Mouse (Mus musculus): ENCODE data around the gene Tmem117. TPM values are rescaled to one million over a fixed set of nuclear protein-coding genes. Genes with fewer than 3 reads are reported as not detected.

Gene Tmem117
- polyA plus RNA-seq, 1 experiment = 9.1 TPM

DNA sequence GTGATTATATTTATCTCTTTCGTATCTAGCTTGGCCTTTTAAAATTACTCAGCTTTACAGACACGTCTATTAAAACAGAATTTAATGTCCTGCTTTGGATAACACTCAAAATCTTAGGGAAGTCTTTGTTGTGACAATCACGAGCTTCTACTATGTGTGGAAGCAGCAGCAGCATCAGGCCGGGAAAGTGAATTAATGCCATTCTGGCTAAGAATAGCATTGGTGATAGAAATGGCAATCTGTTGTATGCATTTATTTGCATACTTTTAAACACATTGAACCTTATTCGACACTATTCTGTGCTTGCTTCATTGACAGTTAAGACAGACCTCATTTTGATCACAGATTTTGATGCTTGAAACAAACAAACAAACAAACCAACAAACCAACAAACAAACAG is 239.3 kb downstream of the Tmem117 start:
- H3K4me3 ChIP-seq (replicated peaks; ENCODE audit: insufficient read depth, low read depth, low read length) = no peak overlapping the region
- H3K27me3 ChIP-seq (ENCODE audit: control insufficient read depth, insufficient read depth, low read length) = no peaks in the 10 kb centered on the region
- no peak overlapping the region for H3K27ac ChIP-seq (ENCODE audit: insufficient read depth, low read length)
- 89% methylated on average over 5 of the region's 5 CpGs for WGBS
- H3K4me1 ChIP-seq (ENCODE audit: control insufficient read depth, insufficient read depth, low read length) = no peaks in the 10 kb centered on the region
- DNase-seq = no peak
- TF ChIP-seq POLR2A (IDR thresholded peaks at IDR 0.05; ENCODE audit: borderline replicate concordance, insufficient read depth, low read length) (no peak), CTCF (IDR thresholded peaks at IDR 0.05; ENCODE audit: borderline replicate concordance, insufficient read depth, low read depth, low read length) (no peak)

DNA sequence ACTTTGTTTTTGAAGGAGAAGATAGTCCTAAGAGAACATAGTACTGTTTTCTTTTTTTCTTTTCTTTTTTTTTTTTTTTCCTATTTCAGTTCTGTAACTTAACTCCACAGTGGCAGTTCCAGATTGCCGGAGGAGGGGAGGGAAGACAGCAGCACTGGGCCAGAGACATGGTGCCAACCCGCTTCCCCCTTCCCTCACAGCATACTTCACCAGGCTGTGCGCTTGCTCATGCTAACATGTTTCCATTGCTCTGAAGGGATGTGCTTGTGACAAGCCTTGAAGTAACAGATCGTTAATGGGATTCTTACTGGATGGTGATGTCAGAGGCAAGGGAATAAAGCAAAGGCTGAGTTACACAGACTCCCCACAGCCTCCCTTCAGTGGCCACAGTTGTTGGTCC is 256.0 kb downstream of the Tmem117 start:
- Histone ChIP-seq H3K27me3 (ENCODE audit: control insufficient read depth, insufficient read depth, low read length) (no peaks in the 10 kb centered on the region), H3K4me1 (ENCODE audit: control insufficient read depth, insufficient read depth, low read length) (no peaks in the 10 kb centered on the region), H3K27ac (ENCODE audit: insufficient read depth, low read length) (no peak overlapping the region), H3K4me3 (replicated peaks; ENCODE audit: insufficient read depth, low read depth, low read length) (no peak overlapping the region)
- WGBS = 73% methylated on average over 4 of the region's 4 CpGs
- no peak for DNase-seq
- TF ChIP-seq POLR2A (IDR thresholded peaks at IDR 0.05; ENCODE audit: borderline replicate concordance, insufficient read depth, low read length) = no peak
- no peak for TF ChIP-seq CTCF (IDR thresholded peaks at IDR 0.05; ENCODE audit: borderline replicate concordance, insufficient read depth, low read depth, low read length)

DNA sequence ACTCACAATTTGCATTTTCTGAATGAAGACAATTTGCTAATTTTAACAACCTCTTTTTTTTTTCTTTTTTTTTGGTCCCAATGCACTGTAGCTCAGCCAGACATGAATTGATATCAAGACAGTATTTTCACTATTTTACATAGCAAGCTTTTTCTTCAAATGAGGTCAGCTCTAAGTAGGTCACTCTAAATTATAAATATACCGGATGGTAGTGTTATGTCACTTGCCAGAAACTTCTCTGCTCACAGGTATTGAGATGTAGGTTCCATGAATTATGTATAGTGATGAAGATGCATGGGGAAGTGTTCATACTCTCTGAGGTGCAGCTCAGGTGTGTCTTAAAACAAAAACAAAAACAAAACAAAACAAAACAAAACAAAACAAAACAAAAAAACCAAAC is 264.2 kb downstream of the Tmem117 start:
- WGBS = 5% methylated on average over 1 of the region's 1 CpGs
- TF ChIP-seq CTCF (IDR thresholded peaks at IDR 0.05; ENCODE audit: borderline replicate concordance, insufficient read depth, low read depth, low read length) (no peak), POLR2A (IDR thresholded peaks at IDR 0.05; ENCODE audit: borderline replicate concordance, insufficient read depth, low read length) (no peak)
- Histone ChIP-seq H3K27me3 (ENCODE audit: control insufficient read depth, insufficient read depth, low read length) (no peaks in the 10 kb centered on the region), H3K27ac (ENCODE audit: insufficient read depth, low read length) (peak overlapping the region; percentile 68; the same call in 1 of the 2 replicates), H3K4me3 (replicated peaks; ENCODE audit: insufficient read depth, low read depth, low read length) (no peak overlapping the region), H3K4me1 (ENCODE audit: control insufficient read depth, insufficient read depth, low read length) (peaks cover 32% of the 10 kb centered on the region; the same call in 1 of the 2 replicates)
- peak in 1 of 2 experiments; percentile 62 for DNase-seq

DNA sequence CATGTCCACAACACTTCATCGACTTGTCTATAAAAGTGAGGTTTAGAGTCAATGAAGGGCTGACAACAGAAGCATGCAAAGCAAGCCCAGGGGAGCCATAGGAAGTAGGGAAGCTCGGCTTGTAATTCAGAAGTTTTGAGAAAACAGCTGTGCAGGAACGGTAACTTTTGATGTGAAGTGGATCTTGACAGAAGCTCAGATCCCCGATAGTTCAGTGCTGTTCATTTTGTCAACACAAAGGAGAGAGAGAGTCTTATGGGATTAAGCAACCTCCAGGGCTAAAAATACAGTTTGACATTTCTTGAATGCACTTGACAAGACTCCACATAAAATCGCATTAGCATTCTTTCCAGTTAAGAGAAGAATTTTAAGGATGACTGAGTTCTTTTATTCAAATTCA is 265.1 kb downstream of the Tmem117 start:
- DNase-seq = peak in 1 of 2 experiments; percentile 29
- Histone ChIP-seq H3K4me1 (ENCODE audit: control insufficient read depth, insufficient read depth, low read length) (peaks cover 32% of the 10 kb centered on the region; the same call in 1 of the 2 replicates), H3K27me3 (ENCODE audit: control insufficient read depth, insufficient read depth, low read length) (no peaks in the 10 kb centered on the region), H3K27ac (ENCODE audit: insufficient read depth, low read length) (peak overlapping the region; percentile 68), H3K4me3 (replicated peaks; ENCODE audit: insufficient read depth, low read depth, low read length) (no peak overlapping the region)
- TF ChIP-seq POLR2A (IDR thresholded peaks at IDR 0.05; ENCODE audit: borderline replicate concordance, insufficient read depth, low read length) = no peak
- no peak for TF ChIP-seq CTCF (IDR thresholded peaks at IDR 0.05; ENCODE audit: borderline replicate concordance, insufficient read depth, low read depth, low read length)
- WGBS = 48% methylated on average over 5 of the region's 5 CpGs

DNA sequence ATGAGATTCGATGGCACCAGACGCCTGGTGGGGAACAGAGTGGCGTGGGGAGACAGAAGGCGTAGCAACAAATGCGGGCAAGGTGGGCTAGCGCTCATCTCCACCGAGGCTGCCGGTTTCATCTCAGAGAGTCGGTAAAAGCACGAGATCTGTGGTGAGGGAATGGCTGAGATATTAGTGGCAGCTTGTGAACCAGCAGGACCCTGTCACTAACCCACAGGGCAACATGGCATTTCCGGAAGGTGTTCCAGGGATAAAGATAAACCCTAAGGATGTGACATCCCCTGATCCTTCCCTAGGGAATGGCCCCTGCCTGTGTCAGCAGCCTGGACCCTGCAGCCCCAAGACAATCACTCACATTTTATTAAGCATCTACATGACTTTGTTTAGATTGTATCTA is 266.6 kb downstream of the Tmem117 start:
- Histone ChIP-seq H3K4me1 (ENCODE audit: control insufficient read depth, insufficient read depth, low read length) (peaks cover 32% of the 10 kb centered on the region; the same call in 1 of the 2 replicates), H3K27me3 (ENCODE audit: control insufficient read depth, insufficient read depth, low read length) (no peaks in the 10 kb centered on the region), H3K27ac (ENCODE audit: insufficient read depth, low read length) (peak overlapping the region; percentile 93), H3K4me3 (replicated peaks; ENCODE audit: insufficient read depth, low read depth, low read length) (peak overlapping the region; percentile 10)
- 12% methylated on average over 11 of the region's 11 CpGs for WGBS
- DNase-seq = peak; percentile 87 to 94
- TF ChIP-seq POLR2A (IDR thresholded peaks at IDR 0.05; ENCODE audit: borderline replicate concordance, insufficient read depth, low read length) (peak; percentile 22; the same call in 1 of the 2 replicates), CTCF (IDR thresholded peaks at IDR 0.05; ENCODE audit: borderline replicate concordance, insufficient read depth, low read depth, low read length) (no peak)

DNA sequence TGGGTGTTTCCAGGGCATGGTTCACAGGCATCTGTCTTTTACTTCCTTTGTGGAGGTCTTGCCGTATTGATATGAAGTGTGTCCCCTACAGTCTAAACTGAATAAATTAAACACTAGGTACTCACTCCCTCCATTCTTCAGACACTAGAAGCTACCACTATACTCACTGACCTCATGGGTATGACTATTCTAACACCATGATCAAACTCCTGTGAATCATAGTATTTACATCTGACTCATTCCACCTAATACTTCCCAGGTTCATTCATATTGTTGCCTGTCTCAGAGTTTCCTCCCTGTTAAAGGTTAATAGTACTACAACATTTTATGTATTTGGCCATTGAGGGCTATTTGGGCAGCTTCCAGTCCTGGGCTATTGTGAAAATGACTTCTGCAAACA is 274.2 kb downstream of the Tmem117 start:
- 98% methylated on average over 1 of the region's 1 CpGs for WGBS
- no peak overlapping the region for H3K27ac ChIP-seq (ENCODE audit: insufficient read depth, low read length)
- TF ChIP-seq CTCF (IDR thresholded peaks at IDR 0.05; ENCODE audit: borderline replicate concordance, insufficient read depth, low read depth, low read length) (no peak), POLR2A (IDR thresholded peaks at IDR 0.05; ENCODE audit: borderline replicate concordance, insufficient read depth, low read length) (no peak)
- H3K4me3 ChIP-seq (replicated peaks; ENCODE audit: insufficient read depth, low read depth, low read length) = no peak overlapping the region
- no peak for DNase-seq
- H3K4me1 ChIP-seq (ENCODE audit: control insufficient read depth, insufficient read depth, low read length) = no peaks in the 10 kb centered on the region
- H3K27me3 ChIP-seq (ENCODE audit: control insufficient read depth, insufficient read depth, low read length) = no peaks in the 10 kb centered on the region

DNA sequence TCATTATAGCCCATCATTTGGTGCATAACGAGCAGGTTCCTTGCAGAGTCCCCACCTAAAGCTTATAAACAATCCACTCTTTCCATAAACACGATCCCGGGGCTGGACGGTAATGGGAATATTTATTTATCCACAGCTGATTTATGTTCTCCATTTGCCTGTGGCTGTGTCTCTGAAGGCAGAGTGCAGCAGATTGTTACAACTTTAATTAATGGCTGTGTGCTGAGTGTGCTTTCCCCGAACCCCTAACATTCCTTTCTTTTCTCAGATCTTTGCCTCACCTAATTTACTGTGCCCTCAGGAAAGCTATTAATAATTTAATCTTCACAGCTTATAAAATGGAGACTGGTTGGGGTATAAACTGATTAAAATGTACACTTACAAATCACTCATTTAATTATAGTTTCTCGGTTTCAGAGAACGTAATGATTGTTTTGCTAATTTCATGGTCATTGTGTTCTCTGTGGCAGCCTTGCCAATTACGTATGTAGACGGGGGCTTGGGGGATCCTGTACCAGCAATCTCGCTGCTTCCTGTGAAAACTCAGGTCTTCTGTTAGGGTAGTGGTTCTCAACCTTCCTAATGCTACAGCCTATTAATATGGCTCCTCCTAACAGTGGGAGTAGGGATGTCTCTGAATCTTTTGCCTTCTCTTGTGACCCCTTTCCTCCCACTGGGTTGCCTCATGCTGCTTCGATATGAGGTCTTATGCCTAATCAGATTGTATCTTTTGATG is 275.8 kb downstream of the Tmem117 start:
- Histone ChIP-seq H3K4me1 (ENCODE audit: control insufficient read depth, insufficient read depth, low read length) (no peaks in the 10 kb centered on the region), H3K27me3 (ENCODE audit: control insufficient read depth, insufficient read depth, low read length) (no peaks in the 10 kb centered on the region), H3K4me3 (replicated peaks; ENCODE audit: insufficient read depth, low read depth, low read length) (no peak overlapping the region), H3K27ac (ENCODE audit: insufficient read depth, low read length) (no peak overlapping the region)
- DNase-seq = no peak
- TF ChIP-seq CTCF (IDR thresholded peaks at IDR 0.05; ENCODE audit: borderline replicate concordance, insufficient read depth, low read depth, low read length) (no peak), POLR2A (IDR thresholded peaks at IDR 0.05; ENCODE audit: borderline replicate concordance, insufficient read depth, low read length) (no peak)
- 86% methylated on average over 11 of the region's 11 CpGs for WGBS

DNA sequence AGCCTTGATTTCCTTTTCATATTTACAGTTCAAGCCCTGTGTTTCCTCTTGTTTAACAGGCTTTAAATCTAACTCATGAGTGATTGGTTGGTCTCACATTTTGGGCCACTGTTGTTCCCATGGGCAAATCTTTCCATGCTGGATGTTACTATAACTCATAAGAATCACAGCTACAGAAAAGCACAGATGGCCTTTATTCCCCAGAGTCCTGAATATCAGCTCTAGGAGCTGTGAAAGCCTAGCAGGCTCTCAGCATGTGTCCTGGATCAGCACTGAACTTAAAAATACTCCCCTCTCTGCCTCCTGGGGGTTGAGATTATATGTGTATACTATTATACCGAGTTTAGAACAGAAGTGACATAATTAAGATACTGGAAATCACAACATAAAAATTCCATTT is 292.6 kb downstream of the Tmem117 start:
- peak in 1 of 2 experiments; percentile 15 for DNase-seq
- 2% methylated on average over 1 of the region's 1 CpGs for WGBS
- Histone ChIP-seq H3K4me3 (replicated peaks; ENCODE audit: insufficient read depth, low read depth, low read length) (no peak overlapping the region), H3K4me1 (ENCODE audit: control insufficient read depth, insufficient read depth, low read length) (peaks cover 2% of the 10 kb centered on the region), H3K27ac (ENCODE audit: insufficient read depth, low read length) (no peak overlapping the region), H3K27me3 (ENCODE audit: control insufficient read depth, insufficient read depth, low read length) (no peaks in the 10 kb centered on the region)
- TF ChIP-seq CTCF (IDR thresholded peaks at IDR 0.05; ENCODE audit: borderline replicate concordance, insufficient read depth, low read depth, low read length) (no peak), POLR2A (IDR thresholded peaks at IDR 0.05; ENCODE audit: borderline replicate concordance, insufficient read depth, low read length) (no peak)

Measured in cerebellum, adult 2 months (tissue).